Mouse (Mus musculus) brain, embryonic 14.5 days (tissue): Measurements from ENCODE around the gene Ncaph2. TPM values are rescaled to one million over a fixed set of nuclear protein-coding genes. Genes with fewer than 3 reads are reported as not detected.

Experiments used
- DNase-seq: peaks from one replicate; pipeline ENCODE4 v3.0.0-alpha.2; 2011; ENCODE audit warnings: low read depth
- CTCF ChIP-seq: fragments of 200-500 bp; IDR thresholded peaks from 2 replicates; pipeline ENCODE4 v1.5.1; 2012; ENCODE audit warnings: inconsistent platforms, mild to moderate bottlenecking, moderate library complexity, borderline replicate concordance; ENCODE audit not compliant: insufficient read depth, insufficient read length; ENCODE audit errors: extremely low read depth
- POLR2A ChIP-seq: fragments of 200-500 bp; IDR thresholded peaks from 2 replicates; pipeline ENCODE4 v1.6.1; 2012; ENCODE audit warnings: mild to moderate bottlenecking, inconsistent platforms, borderline replicate concordance; ENCODE audit not compliant: poor library complexity, insufficient read depth, insufficient read length, severe bottlenecking; ENCODE audit errors: extremely low read depth
- polyA plus RNA-seq: library from polyadenylated mRNA; depleted of rRNA; stranded (reverse); fragments of >200 nt; gene quantifications from 2 replicates; pipeline ENCODE4 v1.2.3, GENCODE M21; 2012

The Ncaph2 gene
- polyA plus RNA-seq, 1 experiment, result 126 TPM

- no peak for TF ChIP-seq POLR2A
- TF ChIP-seq CTCF, result no peak
- DNase-seq, result no peak
Observed at GRCm38 (mm10) chr15:89363051-89363450, 7.5 kb downstream of the Ncaph2 start.

DNA sequence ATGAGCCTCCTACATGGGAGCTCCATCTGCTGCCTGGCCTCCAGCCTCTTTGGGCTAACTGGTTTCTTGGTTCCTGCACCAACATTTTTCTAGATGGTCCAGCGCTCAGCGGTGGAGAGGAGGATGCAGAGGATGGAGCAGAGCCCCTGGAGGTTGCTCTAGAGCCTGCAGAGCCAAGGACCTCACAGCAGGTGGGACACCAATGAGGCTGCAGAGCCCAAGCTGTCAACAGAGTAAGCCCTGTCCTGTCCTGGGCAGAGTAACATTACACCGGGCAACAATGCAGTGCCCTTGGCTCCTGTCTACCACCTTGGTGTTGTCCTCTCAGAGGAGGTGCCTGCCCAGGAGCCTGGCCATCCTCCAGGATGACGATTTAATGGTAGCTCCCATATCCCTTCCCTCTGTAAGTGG, 9.6 kb downstream of the Ncaph2 start:
- TF ChIP-seq CTCF, result no peak
- TF ChIP-seq POLR2A, result no peak
- no peak for DNase-seq

DNA sequence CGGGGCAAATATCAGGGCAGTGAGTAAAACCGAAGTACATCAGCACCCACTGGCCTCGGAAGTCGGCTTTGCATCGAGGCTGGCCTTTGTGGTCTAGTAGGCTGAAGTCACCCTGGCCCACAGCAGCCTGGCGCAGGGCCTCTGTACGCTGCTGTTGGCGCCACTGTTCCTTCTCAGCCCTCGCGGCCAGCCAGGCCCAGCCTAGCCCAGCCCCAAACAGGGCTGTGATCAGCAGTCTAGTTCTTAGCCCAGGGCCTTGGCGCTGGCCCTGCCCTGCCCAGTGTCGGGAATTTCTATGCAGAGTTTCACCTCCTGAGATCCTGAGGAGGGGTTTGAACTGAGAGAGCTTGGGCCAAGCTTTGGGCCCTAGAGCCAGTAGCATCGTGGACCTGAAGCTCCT, 16.5 kb downstream of the Ncaph2 start:
- TF ChIP-seq CTCF (no peak), POLR2A (no peak)
- DNase-seq, result peak; percentile 11

DNA sequence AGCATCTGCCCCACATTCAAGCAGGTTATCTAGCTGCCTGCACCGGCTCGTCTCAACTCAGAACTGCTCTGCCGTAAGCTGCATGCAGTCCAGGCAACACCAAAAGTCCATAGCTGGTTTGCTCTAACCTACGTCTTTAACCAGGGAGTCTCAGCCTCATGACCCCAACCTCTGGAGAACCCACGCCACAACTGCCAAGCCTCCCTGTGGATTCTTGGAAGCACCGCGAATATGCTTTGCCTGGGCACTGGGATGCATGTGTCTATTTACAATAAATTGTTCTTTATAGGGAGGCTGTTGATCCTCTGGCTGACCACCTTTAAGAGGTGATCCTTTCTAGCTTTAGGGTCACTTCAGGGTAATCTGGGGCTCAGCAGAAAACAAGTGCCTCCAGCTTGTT, 17.0 kb downstream of the Ncaph2 start:
- TF ChIP-seq CTCF, result no peak
- no peak for TF ChIP-seq POLR2A
- DNase-seq, result no peak

DNA sequence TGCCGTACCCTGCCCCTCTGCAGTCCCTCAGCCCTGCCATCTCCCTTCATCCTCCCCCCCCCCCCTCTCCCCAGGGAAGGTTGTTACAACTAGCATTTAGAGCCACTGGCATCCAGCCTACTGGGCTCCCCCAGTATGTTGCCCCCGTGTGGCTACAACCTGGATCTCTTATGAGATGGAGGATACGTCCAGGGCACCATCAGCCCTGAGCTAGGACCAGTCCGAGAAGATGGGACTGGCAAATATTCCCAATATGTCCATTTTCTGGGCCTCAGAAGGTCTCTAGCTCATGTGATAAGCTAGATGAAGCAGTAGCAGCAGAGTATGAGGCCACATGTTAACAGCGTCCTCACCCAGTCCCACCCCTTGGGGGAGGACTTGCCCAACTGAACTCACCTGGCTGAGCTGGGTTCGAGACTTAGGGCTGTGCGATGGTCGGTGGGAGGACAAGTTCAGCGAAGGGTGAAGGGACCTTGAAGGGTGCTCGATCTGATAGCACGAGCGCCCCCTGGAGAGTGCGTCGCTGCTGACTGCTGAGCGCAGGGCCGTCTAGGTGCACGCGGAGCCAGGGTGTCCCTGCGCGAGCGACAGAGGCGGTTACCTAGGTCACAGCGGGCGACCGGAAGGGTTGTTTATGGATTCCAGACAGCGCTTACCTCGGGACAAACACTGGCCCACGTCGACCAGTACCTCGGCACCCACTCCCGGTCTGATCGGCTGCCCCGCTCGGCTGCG, 17.7 kb downstream of the Ncaph2 start:
- no peak for TF ChIP-seq POLR2A
- peak; percentile 54 for TF ChIP-seq CTCF

DNA sequence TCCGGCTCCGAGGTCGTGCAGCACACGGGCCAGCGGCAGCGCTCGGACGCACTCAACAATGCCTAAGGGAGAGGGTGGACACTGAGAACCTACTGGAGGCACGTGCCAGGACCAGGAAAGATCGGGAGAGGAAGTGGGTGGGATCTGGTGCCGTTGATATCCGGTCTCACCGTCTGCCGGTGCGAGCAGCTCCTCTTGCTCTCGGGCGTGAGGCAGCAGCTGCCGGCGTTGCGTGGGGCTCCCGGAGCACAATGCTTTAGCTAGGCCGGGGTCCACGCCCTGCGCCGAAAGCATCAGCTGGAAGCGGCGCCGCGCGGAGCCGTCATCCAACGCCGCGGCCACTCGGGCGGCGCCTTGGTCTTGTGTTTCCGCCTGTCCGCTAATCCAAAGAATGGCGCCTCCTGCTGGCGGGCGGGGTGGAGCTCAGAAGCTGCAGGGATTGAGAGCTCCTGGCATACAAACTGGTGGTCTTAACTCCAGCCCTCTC, 18.3 kb downstream of the Ncaph2 start, which contains the start of gene Sco2:
Gene Sco2, minus strand, starts transcription at position 85 of the 487 bp plus-strand sequence.
- peak; percentile 96 for DNase-seq
- TF ChIP-seq POLR2A, result peak; percentile 62; the same call in 1 of the 2 replicates
- TF ChIP-seq CTCF, result peak; percentile 96

More for the DNA sequence above, 17.7 kb downstream of the Ncaph2 start:
- DNase-seq, result peak; percentile 87

DNA sequence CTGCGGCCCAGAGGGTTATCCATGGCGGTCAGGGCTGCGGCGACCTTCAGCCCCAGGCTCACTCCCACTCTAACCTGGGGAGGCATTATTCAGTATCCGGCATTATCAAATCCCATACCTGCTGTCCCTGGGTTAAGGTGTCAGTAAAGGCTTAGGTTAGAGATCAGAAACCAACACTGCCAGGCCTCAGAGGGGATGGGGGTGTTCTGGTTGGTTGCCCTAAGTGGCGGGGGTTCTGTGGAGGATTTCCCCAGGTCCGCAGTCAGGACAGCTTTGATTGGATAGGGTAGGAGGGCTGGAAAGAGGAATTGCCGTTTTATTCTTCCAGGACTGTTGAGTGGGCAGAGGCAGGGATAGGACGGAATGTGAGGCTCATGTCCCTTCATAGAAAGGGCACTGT, 18.8 kb downstream of the Ncaph2 start:
- DNase-seq, result no peak
- TF ChIP-seq CTCF, result no peak
- no peak for TF ChIP-seq POLR2A

DNA sequence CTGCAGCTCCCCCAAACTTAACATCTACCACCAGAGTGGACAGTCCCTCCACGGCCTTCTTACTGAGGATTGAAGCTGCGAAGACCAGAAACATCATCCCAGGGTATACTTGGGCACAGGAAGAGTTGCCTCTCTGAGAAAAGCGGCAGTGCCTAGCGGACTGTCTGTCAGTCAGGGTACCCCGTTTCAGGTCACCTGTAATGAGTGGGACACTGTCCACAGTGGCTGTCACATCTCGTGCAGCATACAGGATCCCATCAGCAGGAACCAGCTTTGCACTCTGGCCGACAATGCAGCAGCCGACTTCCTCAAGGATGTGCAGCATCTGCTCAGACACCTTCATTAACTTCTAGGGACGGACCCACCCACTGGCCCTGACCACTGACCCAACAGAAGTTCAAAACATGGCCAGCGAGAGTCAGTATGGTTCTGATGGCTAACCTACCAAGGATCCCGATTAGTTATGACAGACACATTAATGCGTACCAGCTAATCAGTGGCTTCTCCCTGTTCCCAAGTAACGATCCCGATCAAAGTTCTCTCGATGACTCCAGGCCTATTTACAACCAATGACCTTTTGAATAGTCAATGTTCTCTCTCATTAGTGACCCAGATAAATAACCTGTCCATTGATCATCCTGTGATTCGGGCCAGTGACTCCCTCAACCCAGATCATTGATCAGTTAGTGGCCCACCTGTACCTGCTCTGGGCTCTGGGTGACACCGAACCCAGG, 19.4 kb downstream of the Ncaph2 start:
- no peak for TF ChIP-seq CTCF
- TF ChIP-seq POLR2A, result no peak
- DNase-seq, result no peak

DNA sequence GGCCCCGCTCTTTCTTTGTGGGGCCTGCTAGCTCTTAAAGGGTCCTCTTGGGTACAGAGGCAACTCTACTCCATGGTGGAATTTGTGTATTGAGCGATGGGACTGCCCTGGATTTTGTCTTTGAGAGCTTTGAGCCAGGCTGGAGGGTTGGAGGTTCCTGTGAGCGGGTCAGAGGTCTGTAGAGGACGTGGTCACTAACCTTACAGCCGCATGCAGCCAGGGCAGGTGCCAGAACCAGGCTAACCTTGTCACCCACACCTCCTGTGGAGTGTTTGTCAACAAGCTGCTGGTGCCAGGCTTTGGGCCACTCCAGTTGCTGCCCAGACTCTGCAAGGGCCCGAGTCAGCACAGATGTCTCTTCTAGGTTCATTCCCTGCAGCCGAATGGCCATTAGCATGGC, 20.5 kb downstream of the Ncaph2 start:
- no peak for DNase-seq
- TF ChIP-seq POLR2A, result no peak
- TF ChIP-seq CTCF, result no peak

DNA sequence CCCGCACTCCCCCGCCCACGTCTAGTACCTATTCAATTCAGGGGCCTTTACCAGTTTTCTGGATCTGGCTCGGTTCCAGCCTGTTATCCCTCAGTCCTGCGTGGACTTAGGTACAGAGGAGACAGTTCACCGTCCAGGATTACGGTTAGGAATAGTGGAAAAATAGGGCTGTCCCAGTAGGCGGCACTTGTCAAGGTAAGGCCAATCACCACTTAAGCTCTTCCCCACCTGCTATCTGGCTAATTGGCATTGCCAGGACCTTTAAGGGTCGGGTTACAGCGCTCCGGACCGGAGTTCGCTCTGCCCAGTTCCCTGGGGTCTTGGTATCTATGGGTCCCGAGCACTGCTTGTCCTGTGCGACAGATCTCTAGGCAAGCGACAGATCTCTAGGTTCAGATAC, 21.4 kb downstream of the Ncaph2 start, which contains the start of gene Tymp:
Gene Tymp, minus strand, starts transcription at position 83 of the 400 bp plus-strand sequence.
- TF ChIP-seq POLR2A, result no peak
- DNase-seq, result no peak

GRCm38 (mm10) chr15:89377362-89377761, 21.8 kb downstream of the Ncaph2 start:
- TF ChIP-seq CTCF (no peak), POLR2A (no peak)
- no peak for DNase-seq

GRCm38 (mm10) chr15:89377938-89378828, 22.7 kb downstream of the Ncaph2 start:
- peak; percentile 5 for DNase-seq
- TF ChIP-seq POLR2A, result no peak
